Mouse (Mus musculus) natural killer cell, adult 2 months (primary cell): ENCODE measurements around the gene Gm867.
A peak's percentile ranks its signal among the peaks of the same experiment; 100 is the strongest.

ENCODE experiments used
- DNase-seq, 2 experiments: peaks; one replicate each; pipeline ENCODE4 v3.0.0; 2022; ENCODE audit warnings: low spot score in 2 of 2

Gm867 gene

GRCm38 (mm10) chr10:75897373-75897772 lies 43.1 kb downstream of the Gm867 start:
- peak; percentile 12 to 28 for DNase-seq

DNA sequence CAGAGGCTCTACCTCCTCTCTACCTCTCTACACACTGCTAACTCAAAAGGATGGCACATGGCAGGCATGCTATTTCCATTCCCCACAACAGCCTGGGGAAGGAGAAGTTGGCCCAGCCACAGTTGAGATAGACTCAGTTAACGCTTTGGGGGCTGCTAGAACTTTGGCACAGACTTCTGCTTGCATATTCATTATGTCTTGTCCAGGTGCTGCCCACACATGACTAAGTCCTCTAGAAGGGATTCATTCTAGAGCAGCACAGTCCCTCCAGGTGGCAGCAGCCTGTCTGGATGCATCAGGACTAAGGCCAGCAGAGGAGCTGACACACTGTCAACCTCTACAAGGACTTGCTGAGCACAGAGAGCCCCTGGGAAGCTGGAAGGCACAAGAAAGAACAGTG lies 44.3 kb downstream of the Gm867 start:
- DNase-seq = no peak

DNA sequence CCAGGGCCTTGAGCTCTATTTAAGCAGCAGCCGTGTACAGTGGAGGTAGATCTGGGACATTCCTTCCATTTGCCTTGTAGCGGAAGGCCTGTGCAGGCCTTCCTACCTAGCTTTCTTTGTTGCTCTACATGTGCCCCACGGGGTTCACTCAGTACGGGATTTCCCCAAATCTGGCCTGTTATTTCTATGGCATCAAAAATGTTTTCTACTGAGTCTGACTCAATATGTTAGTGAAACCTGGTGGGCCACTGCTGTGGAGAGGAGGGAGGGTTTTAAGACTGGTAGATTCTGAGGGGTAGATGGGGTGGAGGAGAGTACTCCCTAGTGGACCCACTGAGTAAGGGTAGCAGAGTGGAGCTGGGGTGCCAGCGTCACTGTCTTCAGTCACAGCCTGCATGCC lies 44.7 kb downstream of the Gm867 start:
- DNase-seq = no peak

- DNase-seq = no peak
These were observed 45.9 kb downstream of the Gm867 start for GRCm38 (mm10) chr10:75894601-75895000.

GRCm38 (mm10) chr10:75893089-75893750 lies 47.3 kb downstream of the Gm867 start, which contains the start of gene Derl3:
TSS of gene Derl3 (plus strand) at chr10:75893413.
- peak; percentile 97 to 98 for DNase-seq

DNA sequence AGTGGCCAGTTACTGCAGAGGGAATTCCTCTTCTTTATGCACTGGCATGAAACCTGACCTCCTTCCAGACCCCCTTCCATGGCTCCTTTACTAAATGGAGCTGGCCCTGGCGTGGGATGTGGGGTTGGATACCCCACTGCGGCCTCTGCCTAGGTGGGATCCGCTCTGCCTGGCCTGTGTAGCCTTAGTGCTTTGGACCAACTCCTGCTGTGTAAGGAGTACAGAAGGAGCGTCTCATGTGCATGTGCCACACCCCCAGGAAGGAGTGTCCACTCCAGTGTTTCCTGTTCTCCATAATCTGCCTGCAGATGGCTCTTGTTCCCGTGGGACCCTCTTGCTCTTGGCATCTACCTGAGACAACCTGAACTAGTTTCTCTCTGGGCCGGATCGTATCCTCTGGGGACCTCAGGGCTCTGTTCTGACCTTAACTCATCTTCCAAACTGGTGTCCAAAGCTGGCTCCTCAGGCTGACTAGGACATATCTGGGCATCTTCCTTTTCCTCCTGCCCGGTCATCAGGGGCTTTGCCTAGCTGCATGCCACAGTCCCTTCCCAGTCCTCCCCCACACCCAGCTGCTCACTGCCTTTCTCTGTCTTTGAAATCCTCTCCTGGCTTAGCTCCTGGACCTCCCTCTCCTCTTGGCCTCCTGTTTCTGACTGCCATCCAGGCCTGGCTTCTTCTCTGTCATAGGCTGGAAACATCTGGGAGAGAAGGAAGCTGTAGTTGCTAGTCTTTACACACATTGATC lies 50.9 kb downstream of the Gm867 start:
- DNase-seq = no peak
